In the genomic region with DNA sequence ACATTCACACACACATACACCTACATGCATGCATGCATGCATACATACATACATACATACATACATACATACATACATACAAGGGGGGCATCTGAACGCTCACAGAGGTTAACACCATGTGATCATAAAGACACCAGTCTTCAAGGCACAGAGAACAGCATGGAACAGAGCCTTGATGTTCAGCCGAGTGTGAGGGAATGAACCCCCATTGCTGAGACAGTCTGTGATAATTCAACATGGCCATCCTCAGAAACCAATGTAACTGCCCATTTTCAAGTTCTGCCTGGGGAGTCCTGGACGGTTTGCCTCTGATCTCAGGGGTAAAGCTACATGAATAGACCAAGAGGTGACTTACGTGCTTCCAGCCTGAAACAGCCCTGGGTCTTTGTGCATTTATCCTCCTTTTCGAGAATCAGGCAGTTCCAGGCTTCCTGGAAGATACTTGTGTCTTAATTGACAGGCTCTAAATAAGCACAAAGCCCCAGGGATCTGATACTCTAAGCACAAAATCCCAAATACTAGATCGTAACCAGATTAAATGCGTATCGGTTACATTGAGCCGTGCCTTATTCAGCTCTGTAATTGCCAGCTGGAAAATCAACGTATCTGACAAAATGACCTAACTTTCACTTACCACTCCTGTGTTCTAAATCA, we compare ENCODE assay signal across 18 mouse cellular contexts.
DNase-seq lines count a peak whose midpoint lies in the region; ATAC-seq lines count a peak whose summit lies in the region.
"Had no signal": no experiment of that assay in that cellular context is flagged by ENCODE, and none has a peak within 500 bp of the region (broad histone marks: within the 10 kb centered on the region; RNA-seq: fewer than 3 reads in every experiment).

No protein-coding gene starts in this region.

- no peak overlapping the region for H3K9ac ChIP-seq in hindbrain, embryonic 13.5 days
- no peak overlapping the region for H3K9ac ChIP-seq in hindbrain, embryonic 16.5 days (ENCODE audit: low read depth, low read length)
- H3K9ac ChIP-seq in embryonic facial prominence, embryonic 12.5 days = no peak overlapping the region
- no peak overlapping the region for H3K9ac ChIP-seq in limb, embryonic 13.5 days
- H3K9ac ChIP-seq: forebrain, embryonic 13.5 days; heart, embryonic 13.5 days; liver, postnatal 0 days had no signal

- 54% methylated on average over 10 of the region's 10 CpGs for WGBS in hindbrain, embryonic 13.5 days
- WGBS in hindbrain, embryonic 16.5 days = 55% methylated on average over 10 of the region's 10 CpGs
- WGBS in embryonic facial prominence, embryonic 10.5 days = 47% methylated on average over 10 of the region's 10 CpGs
- 35% methylated on average over 10 of the region's 10 CpGs for WGBS in embryonic facial prominence, embryonic 12.5 days
- WGBS in limb, embryonic 13.5 days = 49% methylated on average over 10 of the region's 10 CpGs

- ATAC-seq in hindbrain, embryonic 13.5 days (ENCODE audit: low FRiP score) = no peak
- no peak for ATAC-seq in hindbrain, embryonic 16.5 days
- no peak for ATAC-seq in embryonic facial prominence, embryonic 12.5 days (ENCODE audit: insufficient number of reproducible peaks, insufficient read depth, low FRiP score, low TSS enrichment)
- no peak for ATAC-seq in limb, embryonic 13.5 days (ENCODE audit: low FRiP score, low read depth)
- ATAC-seq: forebrain, embryonic 13.5 days; intestine, postnatal 0 days; liver, postnatal 0 days had no signal

- no peaks in the 10 kb centered on the region for H3K9me3 ChIP-seq in hindbrain, embryonic 13.5 days
- H3K9me3 ChIP-seq in hindbrain, embryonic 16.5 days (ENCODE audit: control insufficient read depth, low read length) = no peaks in the 10 kb centered on the region
- no peaks in the 10 kb centered on the region for H3K9me3 ChIP-seq in embryonic facial prominence, embryonic 10.5 days
- no peaks in the 10 kb centered on the region for H3K9me3 ChIP-seq in embryonic facial prominence, embryonic 12.5 days
- H3K9me3 ChIP-seq in limb, embryonic 13.5 days = no peaks in the 10 kb centered on the region
- H3K9me3 ChIP-seq: forebrain, embryonic 13.5 days; heart, embryonic 13.5 days; megakaryocyte, embryonic 14.5 days had no signal

- no peak overlapping the region for H3K4me2 ChIP-seq in hindbrain, embryonic 13.5 days
- H3K4me2 ChIP-seq in hindbrain, embryonic 16.5 days (ENCODE audit: low read length) = no peak overlapping the region
- H3K4me2 ChIP-seq in embryonic facial prominence, embryonic 12.5 days (replicated peaks) = no peak overlapping the region
- no peak overlapping the region for H3K4me2 ChIP-seq in limb, embryonic 13.5 days (replicated peaks)
- H3K4me2 ChIP-seq: forebrain, embryonic 13.5 days; heart, embryonic 13.5 days had no signal

- no peak overlapping the region for H3K4me3 ChIP-seq in hindbrain, embryonic 13.5 days
- H3K4me3 ChIP-seq in hindbrain, embryonic 16.5 days (ENCODE audit: low read length) = no peak overlapping the region
- H3K4me3 ChIP-seq in embryonic facial prominence, embryonic 10.5 days = no peak overlapping the region
- H3K4me3 ChIP-seq in embryonic facial prominence, embryonic 12.5 days = no peak overlapping the region
- no peak overlapping the region for H3K4me3 ChIP-seq in limb, embryonic 13.5 days
- H3K4me3 ChIP-seq: forebrain, embryonic 13.5 days; heart, embryonic 13.5 days; megakaryocyte, embryonic 14.5 days had no signal

- peaks cover 41% of the 10 kb centered on the region for H3K4me1 ChIP-seq in hindbrain, embryonic 13.5 days (replicated peaks)
- H3K4me1 ChIP-seq in hindbrain, embryonic 16.5 days (ENCODE audit: control insufficient read depth, insufficient read depth, low read depth, low read length) = peaks cover 5% of the 10 kb centered on the region
- peaks cover 59% of the 10 kb centered on the region for H3K4me1 ChIP-seq in embryonic facial prominence, embryonic 10.5 days
- H3K4me1 ChIP-seq in embryonic facial prominence, embryonic 12.5 days = peaks cover 50% of the 10 kb centered on the region
- peaks cover 80% of the 10 kb centered on the region for H3K4me1 ChIP-seq in limb, embryonic 13.5 days

- no peaks in the 10 kb centered on the region for H3K27me3 ChIP-seq in hindbrain, embryonic 13.5 days
- H3K27me3 ChIP-seq in hindbrain, embryonic 16.5 days (replicated peaks; ENCODE audit: control insufficient read depth, insufficient read depth, low read length) = no peaks in the 10 kb centered on the region
- H3K27me3 ChIP-seq in embryonic facial prominence, embryonic 10.5 days (replicated peaks; ENCODE audit: low read depth, poor library complexity, severe bottlenecking) = peaks cover 7% of the 10 kb centered on the region
- no peaks in the 10 kb centered on the region for H3K27me3 ChIP-seq in embryonic facial prominence, embryonic 12.5 days
- peaks cover 6% of the 10 kb centered on the region; the same call in 1 of the 2 replicates for H3K27me3 ChIP-seq in limb, embryonic 13.5 days

- no peak for DNase-seq in embryonic facial prominence, embryonic 10.5 days (ENCODE audit: low spot score)
- no peak for DNase-seq in heart, adult 9 months (ENCODE audit: low spot score in 2 of 2)
- DNase-seq in urinary bladder, postnatal 36 days (ENCODE audit: low spot score in 2 of 2) = no peak
- DNase-seq: cerebellum, adult 9-11 months; kidney, postnatal 10 days; liver; liver, postnatal 0 days; lung, postnatal 14 days; spleen, adult 18-20 months; thymus, adult 18-20 months had no signal

- H3K27ac ChIP-seq in hindbrain, embryonic 13.5 days = 0 out of 2 replicates have a peak overlapping the region, but pooled peaks have one; percentile 25
- H3K27ac ChIP-seq in hindbrain, embryonic 16.5 days (ENCODE audit: low read depth, low read length) = no peak overlapping the region
- peak overlapping the region; percentile 36; the same call in 1 of the 2 replicates for H3K27ac ChIP-seq in embryonic facial prominence, embryonic 10.5 days (replicated peaks)
- peak overlapping the region; percentile 86 for H3K27ac ChIP-seq in embryonic facial prominence, embryonic 12.5 days
- H3K27ac ChIP-seq in limb, embryonic 13.5 days = peak overlapping the region; percentile 56; the same call in 1 of the 2 replicates
- H3K27ac ChIP-seq: forebrain, embryonic 13.5 days; heart, embryonic 13.5 days had no signal

- no peaks in the 10 kb centered on the region for H3K36me3 ChIP-seq in hindbrain, embryonic 13.5 days
- no peaks in the 10 kb centered on the region for H3K36me3 ChIP-seq in hindbrain, embryonic 16.5 days (ENCODE audit: control insufficient read depth, insufficient read depth, low read length)
- no peaks in the 10 kb centered on the region for H3K36me3 ChIP-seq in embryonic facial prominence, embryonic 10.5 days (replicated peaks)
- no peaks in the 10 kb centered on the region for H3K36me3 ChIP-seq in embryonic facial prominence, embryonic 12.5 days
- H3K36me3 ChIP-seq in limb, embryonic 13.5 days = no peaks in the 10 kb centered on the region
- H3K36me3 ChIP-seq: heart, embryonic 13.5 days had no signal
